Mouse (Mus musculus): ENCODE data around the gene Cacna2d2. TPM values are rescaled to one million over a fixed set of nuclear protein-coding genes. Genes with fewer than 3 reads are reported as not detected.

Cacna2d2 gene
- polyA plus RNA-seq, 1 experiment from 2014 or later = 0.15 TPM

- ATAC-seq (ENCODE audit: low FRiP score, low TSS enrichment) = no peak
- no peak overlapping the region for H3K4me2 ChIP-seq (replicated peaks; ENCODE audit: low read depth)
- no peak for DNase-seq (ENCODE audit: low spot score)
- no peaks in the 10 kb centered on the region for H3K9me3 ChIP-seq (ENCODE audit: control insufficient read depth, low read length)
- 36% methylated on average over 16 of the region's 16 CpGs for WGBS
- no peak overlapping the region for H3K4me3 ChIP-seq (ENCODE audit: low read depth, low read length)
- H3K27ac ChIP-seq (replicated peaks) = no peak overlapping the region
- H3K4me1 ChIP-seq (replicated peaks; ENCODE audit: control insufficient read depth, insufficient read depth) = no peaks in the 10 kb centered on the region
- H3K36me3 ChIP-seq (ENCODE audit: control insufficient read depth, insufficient read depth, low read length) = no peaks in the 10 kb centered on the region
- no peak overlapping the region for H3K9ac ChIP-seq (ENCODE audit: low read length)
- TF ChIP-seq CTCF (IDR thresholded peaks at IDR 0.05; ENCODE audit: low read depth) = no peak
- no peaks in the 10 kb centered on the region for H3K27me3 ChIP-seq (ENCODE audit: control insufficient read depth, insufficient read depth, low read length)
These were observed 81.9 kb downstream of the Cacna2d2 start for GRCm38 (mm10) chr9:107481340-107481739.

- no peaks in the 10 kb centered on the region for H3K27me3 ChIP-seq (ENCODE audit: control insufficient read depth, insufficient read depth, low read length)
- ATAC-seq (ENCODE audit: low FRiP score, low TSS enrichment) (no peak), DNase-seq (ENCODE audit: low spot score) (no peak)
- no peaks in the 10 kb centered on the region for H3K4me1 ChIP-seq (replicated peaks; ENCODE audit: control insufficient read depth, insufficient read depth)
- 94% methylated on average over 9 of the region's 9 CpGs for WGBS
- H3K9ac ChIP-seq (ENCODE audit: low read length) = no peak overlapping the region
- no peaks in the 10 kb centered on the region for H3K9me3 ChIP-seq (ENCODE audit: control insufficient read depth, low read length)
- no peaks in the 10 kb centered on the region for H3K36me3 ChIP-seq (ENCODE audit: control insufficient read depth, insufficient read depth, low read length)
- H3K4me3 ChIP-seq (ENCODE audit: low read depth, low read length) = no peak overlapping the region
- no peak overlapping the region for H3K4me2 ChIP-seq (replicated peaks; ENCODE audit: low read depth)
- H3K27ac ChIP-seq (replicated peaks) = no peak overlapping the region
- TF ChIP-seq EP300 (optimal IDR thresholded peaks at IDR 0.05) (no peak), CTCF (IDR thresholded peaks at IDR 0.05; ENCODE audit: low read depth) (no peak)
These were observed 82.6 kb downstream of the Cacna2d2 start for GRCm38 (mm10) chr9:107482004-107482403.

GRCm38 (mm10) chr9:107482770-107483169 is 83.4 kb downstream of the Cacna2d2 start:
- no peak overlapping the region for H3K4me3 ChIP-seq (ENCODE audit: low read depth, low read length)
- DNase-seq (ENCODE audit: low spot score) = no peak

GRCm38 (mm10) chr9:107483714-107484113 is 84.3 kb downstream of the Cacna2d2 start:
- DNase-seq (ENCODE audit: low spot score) (no peak), ATAC-seq (ENCODE audit: low FRiP score, low TSS enrichment) (no peak)
- Histone ChIP-seq H3K4me2 (replicated peaks; ENCODE audit: low read depth) (no peak overlapping the region), H3K9ac (ENCODE audit: low read length) (no peak overlapping the region), H3K9me3 (ENCODE audit: control insufficient read depth, low read length) (no peaks in the 10 kb centered on the region), H3K36me3 (ENCODE audit: control insufficient read depth, insufficient read depth, low read length) (no peaks in the 10 kb centered on the region), H3K27ac (replicated peaks) (no peak overlapping the region), H3K4me3 (ENCODE audit: low read depth, low read length) (no peak overlapping the region), H3K27me3 (ENCODE audit: control insufficient read depth, insufficient read depth, low read length) (no peaks in the 10 kb centered on the region), H3K4me1 (replicated peaks; ENCODE audit: control insufficient read depth, insufficient read depth) (no peaks in the 10 kb centered on the region)
- WGBS = 81% methylated on average over 5 of the region's 5 CpGs
- TF ChIP-seq EP300 (optimal IDR thresholded peaks at IDR 0.05) (no peak), CTCF (IDR thresholded peaks at IDR 0.05; ENCODE audit: low read depth) (no peak)

More at GRCm38 (mm10) chr9:107482770-107483169, 83.4 kb downstream of the Cacna2d2 start:
- no peak overlapping the region for H3K27ac ChIP-seq (replicated peaks)
- no peaks in the 10 kb centered on the region for H3K4me1 ChIP-seq (replicated peaks; ENCODE audit: control insufficient read depth, insufficient read depth)
- WGBS = 67% methylated on average over 4 of the region's 4 CpGs
- H3K4me2 ChIP-seq (replicated peaks; ENCODE audit: low read depth) = no peak overlapping the region
- H3K9me3 ChIP-seq (ENCODE audit: control insufficient read depth, low read length) = no peaks in the 10 kb centered on the region
- H3K9ac ChIP-seq (ENCODE audit: low read length) = no peak overlapping the region
- TF ChIP-seq EP300 (optimal IDR thresholded peaks at IDR 0.05) = no peak
- TF ChIP-seq CTCF (IDR thresholded peaks at IDR 0.05; ENCODE audit: low read depth) = peak; percentile 17; the same call in 1 of the 2 replicates
- no peaks in the 10 kb centered on the region for H3K27me3 ChIP-seq (ENCODE audit: control insufficient read depth, insufficient read depth, low read length)
- no peak for ATAC-seq (ENCODE audit: low FRiP score, low TSS enrichment)
- no peaks in the 10 kb centered on the region for H3K36me3 ChIP-seq (ENCODE audit: control insufficient read depth, insufficient read depth, low read length)

- Histone ChIP-seq H3K4me2 (replicated peaks; ENCODE audit: low read depth) (no peak overlapping the region), H3K9ac (ENCODE audit: low read length) (no peak overlapping the region), H3K27me3 (ENCODE audit: control insufficient read depth, insufficient read depth, low read length) (no peaks in the 10 kb centered on the region), H3K36me3 (ENCODE audit: control insufficient read depth, insufficient read depth, low read length) (no peaks in the 10 kb centered on the region), H3K27ac (replicated peaks) (no peak overlapping the region), H3K4me1 (replicated peaks; ENCODE audit: control insufficient read depth, insufficient read depth) (no peaks in the 10 kb centered on the region), H3K4me3 (ENCODE audit: low read depth, low read length) (no peak overlapping the region), H3K9me3 (ENCODE audit: control insufficient read depth, low read length) (no peaks in the 10 kb centered on the region)
- DNase-seq (ENCODE audit: low spot score) (no peak), ATAC-seq (ENCODE audit: low FRiP score, low TSS enrichment) (no peak)
- TF ChIP-seq CTCF (IDR thresholded peaks at IDR 0.05; ENCODE audit: low read depth) = no peak
- TF ChIP-seq EP300 (optimal IDR thresholded peaks at IDR 0.05) = no peak
- 69% methylated on average over 17 of the region's 17 CpGs for WGBS
These were observed 84.9 kb downstream of the Cacna2d2 start for GRCm38 (mm10) chr9:107484302-107484701.

GRCm38 (mm10) chr9:107484766-107485165 is 85.4 kb downstream of the Cacna2d2 start:
- Histone ChIP-seq H3K4me3 (ENCODE audit: low read depth, low read length) (no peak overlapping the region), H3K27ac (replicated peaks) (no peak overlapping the region), H3K4me2 (replicated peaks; ENCODE audit: low read depth) (no peak overlapping the region), H3K9me3 (ENCODE audit: control insufficient read depth, low read length) (no peaks in the 10 kb centered on the region), H3K27me3 (ENCODE audit: control insufficient read depth, insufficient read depth, low read length) (no peaks in the 10 kb centered on the region), H3K9ac (ENCODE audit: low read length) (no peak overlapping the region), H3K4me1 (replicated peaks; ENCODE audit: control insufficient read depth, insufficient read depth) (no peaks in the 10 kb centered on the region), H3K36me3 (ENCODE audit: control insufficient read depth, insufficient read depth, low read length) (no peaks in the 10 kb centered on the region)
- no peak for DNase-seq (ENCODE audit: low spot score)
- ATAC-seq (ENCODE audit: low FRiP score, low TSS enrichment) = no peak
- 81% methylated on average over 6 of the region's 6 CpGs for WGBS
- TF ChIP-seq EP300 (optimal IDR thresholded peaks at IDR 0.05) (no peak), CTCF (IDR thresholded peaks at IDR 0.05; ENCODE audit: low read depth) (no peak)

Measured in stomach, postnatal 0 days (tissue).